ENCODE assay signal across 7 mouse cellular contexts in the genomic region with DNA sequence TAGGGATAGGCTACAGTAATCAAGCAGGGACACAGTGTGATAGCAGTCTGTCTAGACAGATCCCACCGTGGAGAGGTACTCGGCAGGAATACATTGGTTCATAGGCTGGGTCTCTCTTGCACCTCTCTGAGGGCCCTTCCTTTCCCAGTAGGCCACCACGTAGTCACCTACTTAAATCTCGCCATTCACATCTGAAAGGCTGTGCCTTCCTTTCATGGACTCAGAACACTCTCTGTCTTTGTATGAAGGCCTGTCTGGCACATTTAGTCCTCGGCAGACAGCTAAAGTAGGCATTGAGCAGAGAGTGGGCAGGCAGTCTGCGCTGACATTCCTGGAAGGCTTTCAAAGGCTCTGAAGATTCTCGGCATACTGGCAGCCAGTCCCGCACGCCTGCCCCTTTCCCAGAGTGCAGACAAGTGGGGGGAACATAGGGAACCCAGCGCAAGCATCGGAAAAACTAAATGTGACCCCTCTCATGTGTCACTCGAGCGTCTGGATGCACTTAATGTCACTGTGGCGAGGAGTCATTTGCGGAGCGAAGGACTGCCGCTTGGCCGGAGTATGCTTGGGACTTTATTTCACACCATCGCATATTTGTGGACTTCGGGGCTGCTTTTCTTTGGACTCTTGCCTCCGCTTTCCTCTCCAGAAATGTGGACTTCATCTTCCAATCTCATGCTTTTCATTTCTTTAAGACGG.
A peak's percentile ranks its signal among the peaks of the same experiment; 100 is the strongest.
DNase-seq lines count a peak whose midpoint lies in the region.

No protein-coding gene starts in this region.

- intact Hi-C loops in left cerebral cortex, postnatal 4 days (cut with DNase I): no loop called here

- peak; percentile 95 for DNase-seq in Muller cell, postnatal 12 days (ENCODE audit: inconsistent ontology term)
- peak; percentile 86 for DNase-seq in brain, adult 2 months (ENCODE audit: low read depth, low spot score)
- peak; percentile 77 to 87 for DNase-seq in heart, adult 18-20 months
- peak; percentile 60 for DNase-seq in kidney, adult 9 months
- peak; percentile 58 for DNase-seq in left cerebral cortex, postnatal 4 days
- peak; percentile 50 for DNase-seq in right cerebral cortex, postnatal 25 days
- no peak for DNase-seq in thymus, postnatal 25 days
